Mouse (Mus musculus) hindbrain, embryonic 16.5 days (tissue): Measurements from ENCODE around the gene Calm3. TPM values are rescaled to one million over a fixed set of nuclear protein-coding genes. Genes with fewer than 3 reads are reported as not detected.
"Not testable (repeated sequence)": the region's sequence is repeated elsewhere in the genome, so short reads cannot be mapped to it uniquely, and the experiment has no call there.

Experiments
- ATAC-seq: fragments of 200-750 bp; cut with Nextera tagmentation; 2 replicates; pipeline ENCODE4 v1.8.0; 2017; ENCODE audit warnings: moderate TSS enrichment, moderate library complexity
- H3K27ac ChIP-seq: fragments of 300-500 bp; sonication (generic); 2 replicates; pipeline ENCODE4 v1.5.1; 2014; ENCODE audit warnings: low read depth, mild to moderate bottlenecking, control low read depth, low read length, moderate library complexity
- H3K27me3 ChIP-seq: fragments of 300-500 bp; sonication (generic); replicated peaks from 2 replicates; pipeline ENCODE4 v1.6.1; 2014; ENCODE audit warnings: low read length; ENCODE audit not compliant: control insufficient read depth, insufficient read depth
- H3K36me3 ChIP-seq: fragments of 300-500 bp; sonication (generic); 2 replicates; pipeline ENCODE4 v1.6.1; 2014; ENCODE audit warnings: mild to moderate bottlenecking, low read length, moderate library complexity, mixed read lengths; ENCODE audit not compliant: control insufficient read depth, insufficient read depth
- H3K4me1 ChIP-seq: fragments of 300-500 bp; sonication (generic); 2 replicates; pipeline ENCODE4 v1.6.1; 2014; ENCODE audit warnings: low read depth, low read length; ENCODE audit not compliant: control insufficient read depth, insufficient read depth
- H3K4me2 ChIP-seq: fragments of 300-500 bp; sonication (generic); 2 replicates; pipeline ENCODE4 v1.6.1; 2014; ENCODE audit warnings: mild to moderate bottlenecking, low read length, control low read depth, moderate library complexity
- H3K4me3 ChIP-seq: fragments of 300-500 bp; sonication (generic); 2 replicates; pipeline ENCODE4 v1.5.1; 2014; ENCODE audit warnings: mild to moderate bottlenecking, low read length, control low read depth, moderate library complexity
- H3K9ac ChIP-seq: fragments of 300-500 bp; sonication (generic); 2 replicates; pipeline ENCODE4 v1.6.1; 2014; ENCODE audit warnings: low read depth, mild to moderate bottlenecking, control low read depth, low read length, moderate library complexity
- H3K9me3 ChIP-seq: fragments of 300-500 bp; sonication (generic); 2 replicates; pipeline ENCODE4 v1.6.1; 2014; ENCODE audit warnings: mild to moderate bottlenecking, low read length, moderate library complexity; ENCODE audit not compliant: control insufficient read depth
- WGBS: fragments of 180-500 bp; shearing (Covaris S2); extraction: QIAGEN DNeasy Blood & Tissue Kit; methylation state at CpG from one replicate; pipeline ENCODE4 v1.1.7; 2014; 5-methylcytosine and 5-hydroxymethylcytosine counted together
- polyA plus RNA-seq: library from polyadenylated mRNA; unstranded; fragments of >200 nt; fragmentation: Nextera tagmentation; extraction: Ambion mirVana; gene quantifications from 2 replicates; pipeline ENCODE4 v1.2.1, GENCODE M21; 2015

The Calm3 gene
- polyA plus RNA-seq, result 419 and 442 TPM in 2 replicates

GRCm38 (mm10) chr7:16924037-16924834 is at the start of gene Calm3:
Gene Calm3 (minus strand): TSS chr7:16924114.
- peak within 1 kb of the TSS; percentile 60 for H3K4me3 ChIP-seq
- 2% methylated on average over 64 of the region's 64 CpGs for WGBS
- no peaks in the 10 kb centered on the region for H3K27me3 ChIP-seq
- H3K9ac ChIP-seq, result peak within 1 kb of the TSS; percentile 98
- peaks cover 32% of the 10 kb centered on the region for H3K4me1 ChIP-seq
- peak; percentile 92 for ATAC-seq
- H3K4me2 ChIP-seq, result peak within 1 kb of the TSS; percentile 92
- H3K9me3 ChIP-seq, result no peaks in the 10 kb centered on the region
- H3K36me3 ChIP-seq, result no peaks in the 10 kb centered on the region
- peak within 1 kb of the TSS; percentile 99 for H3K27ac ChIP-seq

- H3K4me3 ChIP-seq, result no peak overlapping the region
- no peaks in the 10 kb centered on the region for H3K9me3 ChIP-seq
- no peak overlapping the region for H3K9ac ChIP-seq
- no peaks in the 10 kb centered on the region for H3K4me1 ChIP-seq
- H3K36me3 ChIP-seq, result no peaks in the 10 kb centered on the region
- ATAC-seq, result no peak
- H3K27ac ChIP-seq, result no peak overlapping the region
- no peaks in the 10 kb centered on the region for H3K27me3 ChIP-seq
- no peak overlapping the region for H3K4me2 ChIP-seq
- WGBS, result 85% methylated on average over 3 of the region's 3 CpGs
These were observed 47.2 kb upstream of the Calm3 start for GRCm38 (mm10) chr7:16971160-16971559.

GRCm38 (mm10) chr7:16968414-16968813 is 44.5 kb upstream of the Calm3 start:
- H3K27me3 ChIP-seq, result no peaks in the 10 kb centered on the region
- no peak overlapping the region for H3K4me2 ChIP-seq
- WGBS, result 87% methylated on average over 6 of the region's 6 CpGs
- ATAC-seq, result no peak
- H3K9me3 ChIP-seq, result no peaks in the 10 kb centered on the region
- H3K4me1 ChIP-seq, result no peaks in the 10 kb centered on the region
- H3K36me3 ChIP-seq, result no peaks in the 10 kb centered on the region
- H3K27ac ChIP-seq, result no peak overlapping the region
- no peak overlapping the region for H3K9ac ChIP-seq
- H3K4me3 ChIP-seq, result no peak overlapping the region

GRCm38 (mm10) chr7:16961678-16962077 is 37.8 kb upstream of the Calm3 start:
- Histone ChIP-seq H3K27ac (no peak overlapping the region), H3K9ac (no peak overlapping the region), H3K4me1 (peaks cover 20% of the 10 kb centered on the region), H3K27me3 (no peaks in the 10 kb centered on the region), H3K4me3 (no peak overlapping the region), H3K9me3 (no peaks in the 10 kb centered on the region), H3K4me2 (peak overlapping the region; percentile 37), H3K36me3 (no peaks in the 10 kb centered on the region)
- no peak for ATAC-seq
- 86% methylated on average over 5 of the region's 5 CpGs for WGBS

- Histone ChIP-seq H3K36me3 (no peaks in the 10 kb centered on the region), H3K4me3 (peak within 1 kb of the TSS; percentile 42), H3K27me3 (no peaks in the 10 kb centered on the region), H3K9ac (peak within 1 kb of the TSS; percentile 58), H3K4me1 (peaks cover 24% of the 10 kb centered on the region), H3K27ac (peak within 1 kb of the TSS; percentile 84), H3K9me3 (no peaks in the 10 kb centered on the region), H3K4me2 (peak within 1 kb of the TSS; percentile 55)
- ATAC-seq, result peak; percentile 93
- 6% methylated on average over 17 of the region's 17 CpGs for WGBS
These were observed 35.7 kb upstream of the Calm3 start, which contains the start of gene Pnmal1 for GRCm38 (mm10) chr7:16959539-16960187. Gene Pnmal1 (plus strand): TSS chr7:16959679.

- Histone ChIP-seq H3K27me3 (no peaks in the 10 kb centered on the region), H3K4me1 (peaks cover 24% of the 10 kb centered on the region), H3K4me3 (no peak overlapping the region), H3K9me3 (no peaks in the 10 kb centered on the region), H3K36me3 (no peaks in the 10 kb centered on the region), H3K9ac (no peak overlapping the region), H3K27ac (peak overlapping the region; percentile 83), H3K4me2 (peak overlapping the region; percentile 31)
- peak; percentile 66 for ATAC-seq
- WGBS, result 25% methylated on average over 15 of the region's 15 CpGs
These were observed 32.7 kb upstream of the Calm3 start for GRCm38 (mm10) chr7:16956410-16957265.

GRCm38 (mm10) chr7:16955712-16956111 is 31.8 kb upstream of the Calm3 start:
- Histone ChIP-seq H3K4me2 (no peak overlapping the region), H3K4me1 (peaks cover 21% of the 10 kb centered on the region), H3K27ac (peak overlapping the region; percentile 44; the same call in 1 of the 2 replicates), H3K36me3 (no peaks in the 10 kb centered on the region), H3K9ac (no peak overlapping the region), H3K9me3 (no peaks in the 10 kb centered on the region), H3K27me3 (no peaks in the 10 kb centered on the region), H3K4me3 (no peak overlapping the region)
- ATAC-seq, result no peak
- 86% methylated on average over 4 of the region's 4 CpGs for WGBS

GRCm38 (mm10) chr7:16953776-16954175 is 29.9 kb upstream of the Calm3 start:
- H3K4me3 ChIP-seq, H3K27ac ChIP-seq, H3K4me2 ChIP-seq, H3K9me3 ChIP-seq, H3K9ac ChIP-seq, H3K27me3 ChIP-seq, H3K36me3 ChIP-seq, ATAC-seq: not testable (repeated sequence)
- 69% methylated on average over 2 of the region's 2 CpGs for WGBS
- H3K4me1 ChIP-seq, result peaks cover 26% of the 10 kb centered on the region
